In genomic region chr6:124965088-124965719, GRCm38 (mm10) we compare ENCODE assay signal across 8 mouse cellular contexts. TPM values are rescaled to one million over a fixed set of nuclear protein-coding genes. Genes with fewer than 3 reads are reported as not detected.
DNase-seq lines count a peak whose midpoint lies in the region; ATAC-seq and TF ChIP-seq lines count a peak whose summit lies in the region.

Gene Cops7a (minus strand): TSS chr6:124965538.

- H3K9ac ChIP-seq in embryonic facial prominence, embryonic 15.5 days, result peak within 1 kb of the TSS; percentile 90
- peak within 1 kb of the TSS; percentile 92 for H3K9ac ChIP-seq in kidney, embryonic 14.5 days (ENCODE audit: low read depth, low read length)
- H3K9ac ChIP-seq in limb, embryonic 15.5 days, result peak within 1 kb of the TSS; percentile 77

- H3K4me3 ChIP-seq in bone marrow, adult 2 months (replicated peaks; ENCODE audit: control insufficient read depth, low read depth, low read length), result peak within 1 kb of the TSS; percentile 95
- peak within 1 kb of the TSS; percentile 84 for H3K4me3 ChIP-seq in embryonic facial prominence, embryonic 15.5 days (replicated peaks)
- peak within 1 kb of the TSS; percentile 81 for H3K4me3 ChIP-seq in kidney, embryonic 14.5 days (ENCODE audit: low read length)
- peak within 1 kb of the TSS; percentile 62 for H3K4me3 ChIP-seq in limb, embryonic 15.5 days

- WGBS in bone marrow, adult 2 months, result under 1% methylated on average over 68 of the region's 68 CpGs
- WGBS in embryonic facial prominence, embryonic 15.5 days, result under 1% methylated on average over 68 of the region's 68 CpGs
- WGBS in kidney, embryonic 14.5 days, result under 1% methylated on average over 67 of the region's 68 CpGs
- under 1% methylated on average over 68 of the region's 68 CpGs for WGBS in limb, embryonic 15.5 days

- peak; percentile 97 for DNase-seq in 416B (ENCODE audit: low read depth)
- peak; percentile 93 to 95 for DNase-seq in heart, adult 9 months (ENCODE audit: low spot score in 2 of 2)
- DNase-seq in monocyte, adult 2 months (ENCODE audit: low read depth in 1 of 2, low spot score in 2 of 2), result peak; percentile 92 to 94
- peak; percentile 95 to 97 for DNase-seq in spleen, postnatal 36 days (ENCODE audit: low spot score in 2 of 2)

- TF ChIP-seq CTCF in bone marrow, adult 2 months (IDR thresholded peaks at IDR 0.05; ENCODE audit: control insufficient read depth, insufficient read depth, low read length), result 0 out of 2 replicates have a peak, but pooled peaks have one; percentile 3

- no peaks in the 10 kb centered on the region for H3K9me3 ChIP-seq in embryonic facial prominence, embryonic 15.5 days (replicated peaks)
- peaks cover 3% of the 10 kb centered on the region; the same call in 1 of the 2 replicates for H3K9me3 ChIP-seq in kidney, embryonic 14.5 days (ENCODE audit: control insufficient read depth, low read length)
- H3K9me3 ChIP-seq in limb, embryonic 15.5 days, result no peaks in the 10 kb centered on the region

- H3K27ac ChIP-seq in bone marrow, adult 2 months (ENCODE audit: control insufficient read depth, insufficient read depth, low read depth, low read length, poor library complexity), result peak within 1 kb of the TSS; percentile 75
- peak within 1 kb of the TSS; percentile 94 for H3K27ac ChIP-seq in embryonic facial prominence, embryonic 15.5 days (replicated peaks)
- H3K27ac ChIP-seq in kidney, embryonic 14.5 days (ENCODE audit: low read depth, low read length), result peak within 1 kb of the TSS; percentile 92
- H3K27ac ChIP-seq in limb, embryonic 15.5 days, result peak within 1 kb of the TSS; percentile 93

- H3K4me2 ChIP-seq in embryonic facial prominence, embryonic 15.5 days (replicated peaks), result peak within 1 kb of the TSS; percentile 88
- peak within 1 kb of the TSS; percentile 63 for H3K4me2 ChIP-seq in kidney, embryonic 14.5 days (replicated peaks; ENCODE audit: low read depth, low read length)
- H3K4me2 ChIP-seq in limb, embryonic 15.5 days, result peak within 1 kb of the TSS; percentile 92

- H3K36me3 ChIP-seq in embryonic facial prominence, embryonic 15.5 days, result peaks cover 23% of the 10 kb centered on the region
- H3K36me3 ChIP-seq in kidney, embryonic 14.5 days (ENCODE audit: control insufficient read depth, insufficient read depth, low read length), result peaks cover 20% of the 10 kb centered on the region
- peaks cover 21% of the 10 kb centered on the region for H3K36me3 ChIP-seq in limb, embryonic 15.5 days

- ATAC-seq in embryonic facial prominence, embryonic 15.5 days (ENCODE audit: insufficient number of reproducible peaks, low FRiP score, low TSS enrichment, low read depth), result peak; percentile 94
- peak; percentile 95 for ATAC-seq in kidney, embryonic 14.5 days (ENCODE audit: low FRiP score, low TSS enrichment)
- ATAC-seq in limb, embryonic 15.5 days (ENCODE audit: insufficient number of reproducible peaks, low FRiP score, low TSS enrichment, low read depth), result peak; percentile 92

- no peaks in the 10 kb centered on the region for H3K27me3 ChIP-seq in embryonic facial prominence, embryonic 15.5 days
- H3K27me3 ChIP-seq in kidney, embryonic 14.5 days (ENCODE audit: control insufficient read depth, insufficient read depth, low read length), result no peaks in the 10 kb centered on the region
- H3K27me3 ChIP-seq in limb, embryonic 15.5 days, result no peaks in the 10 kb centered on the region

- H3K4me1 ChIP-seq in bone marrow, adult 2 months (ENCODE audit: control insufficient read depth, insufficient read depth, low read length), result peaks cover 3% of the 10 kb centered on the region
- H3K4me1 ChIP-seq in embryonic facial prominence, embryonic 15.5 days, result peaks cover 10% of the 10 kb centered on the region
- H3K4me1 ChIP-seq in kidney, embryonic 14.5 days (ENCODE audit: control insufficient read depth, insufficient read depth, low read length), result peaks cover 6% of the 10 kb centered on the region; the same call in 1 of the 2 replicates
- peaks cover 17% of the 10 kb centered on the region; the same call in 1 of the 2 replicates for H3K4me1 ChIP-seq in limb, embryonic 15.5 days

- TF ChIP-seq POLR2A in bone marrow, adult 2 months (IDR thresholded peaks at IDR 0.05; ENCODE audit: borderline replicate concordance, control insufficient read depth, low read depth, low read length), result peak; percentile 85; the same call in 1 of the 2 replicates

RNA-seq across cellular contexts. Expression of gene Cops7a, which starts in this region (rescaled TPM):
- 18.1 and 33.0 TPM in 2 replicates for polyA plus RNA-seq in bone marrow, adult 2 months (2011; ENCODE audit: insufficient read depth, insufficient read length, low replicate concordance, missing spikeins)
- 144 and 150 TPM in 2 replicates for polyA plus RNA-seq in embryonic facial prominence, embryonic 15.5 days (2015; fragmentation: Nextera tagmentation; extraction: Ambion mirVana)
- polyA plus RNA-seq in kidney, embryonic 14.5 days (2014; fragmentation: Nextera tagmentation; extraction: Ambion mirVana), result 144 and 162 TPM in 2 replicates
- 146 and 160 TPM in 2 replicates for polyA plus RNA-seq in limb, embryonic 15.5 days (2015; fragmentation: Nextera tagmentation; extraction: Ambion mirVana)

Comparison
In these comparisons a context has a peak if more than half of its experiments do, and no peak if none do; other contexts are left out.
1. Peak in every context shown above with its lines: DNase-seq, ATAC-seq, H3K4me3 ChIP-seq and H3K27ac ChIP-seq.